In the genomic region with DNA sequence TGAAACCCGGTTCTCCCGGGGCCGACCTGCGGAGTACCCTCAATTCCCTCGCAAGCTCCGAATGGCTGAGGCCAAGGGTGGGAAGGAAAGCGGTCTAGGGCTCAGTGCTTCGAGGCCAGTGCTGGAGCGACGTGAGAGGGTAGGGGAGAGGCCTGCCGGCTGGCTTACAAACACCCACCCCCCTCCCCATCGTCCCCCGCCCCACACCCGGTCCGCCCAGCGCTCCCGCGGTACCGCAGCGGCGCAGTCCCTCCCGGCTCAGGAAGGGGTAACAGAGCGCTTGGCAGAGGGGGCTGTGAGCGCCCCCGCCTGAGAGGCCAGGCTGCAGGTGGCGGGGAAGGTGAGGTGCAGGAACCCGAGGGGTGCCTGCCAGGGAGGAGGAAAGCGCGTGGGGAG, we compare ENCODE assay signal across 8 mouse cellular contexts. TPM values are rescaled to one million over a fixed set of nuclear protein-coding genes. Genes with fewer than 3 reads are reported as not detected.
DNase-seq lines count a peak whose midpoint lies in the region; ATAC-seq and TF ChIP-seq lines count a peak whose summit lies in the region.

A gene (plus strand): TSS at position 287 of the 396 bp plus-strand sequence.

- DNase-seq in kidney, adult 2 months = no peak
- DNase-seq in kidney, adult 9 months = no peak
- peak; percentile 70 for DNase-seq in embryo, embryonic 10.5 days (ENCODE audit: low spot score)
- peak; percentile 59 for DNase-seq in neural tube, embryonic 11.5 days (ENCODE audit: low spot score)
- no peak for DNase-seq in urinary bladder, postnatal 25 days (ENCODE audit: low spot score)
- no peak for DNase-seq in right cerebral cortex, postnatal 10 days (ENCODE audit: low spot score in 2 of 2)

- no peak within 1 kb of the TSS for H3K9ac ChIP-seq in hindbrain, embryonic 16.5 days (ENCODE audit: low read depth, low read length)
- H3K9ac ChIP-seq in neural tube, embryonic 11.5 days (ENCODE audit: low read length) = peak within 1 kb of the TSS; percentile 10; the same call in 1 of the 2 replicates

- peak within 1 kb of the TSS; percentile 23; the same call in 1 of the 2 replicates for H3K4me3 ChIP-seq in kidney, adult 2 months (ENCODE audit: insufficient read depth, low read depth, low read length)
- peak within 1 kb of the TSS; percentile 26 for H3K4me3 ChIP-seq in hindbrain, embryonic 16.5 days (ENCODE audit: low read length)
- H3K4me3 ChIP-seq in neural tube, embryonic 11.5 days (ENCODE audit: low read depth, low read length) = peak within 1 kb of the TSS; percentile 26

- TF ChIP-seq CTCF in kidney, adult 2 months (conservative IDR thresholded peaks at IDR 0.05; ENCODE audit: insufficient read depth, insufficient read length, low read depth, low read length) = no peak

- no peak for TF ChIP-seq POLR2A in kidney, adult 2 months (IDR thresholded peaks at IDR 0.05; ENCODE audit: low read depth, low read length)

- 2% methylated on average over 29 of the region's 29 CpGs for WGBS in kidney, adult 2 months
- WGBS in hindbrain, embryonic 16.5 days = 0% methylated on average over 16 of the region's 29 CpGs
- 0% methylated on average over 26 of the region's 29 CpGs for WGBS in neural tube, embryonic 11.5 days

- H3K27ac ChIP-seq in kidney, adult 2 months (ENCODE audit: insufficient read depth, low read depth, low read length) = no peak within 1 kb of the TSS
- H3K27ac ChIP-seq in hindbrain, embryonic 16.5 days (ENCODE audit: low read depth, low read length) = no peak within 1 kb of the TSS
- no peak within 1 kb of the TSS for H3K27ac ChIP-seq in neural tube, embryonic 11.5 days (ENCODE audit: low read depth, low read length)

- H3K36me3 ChIP-seq in kidney, adult 2 months (ENCODE audit: control insufficient read depth, insufficient read depth, low read length) = no peaks in the 10 kb centered on the region
- H3K36me3 ChIP-seq in hindbrain, embryonic 16.5 days (ENCODE audit: control insufficient read depth, insufficient read depth, low read length) = no peaks in the 10 kb centered on the region
- H3K36me3 ChIP-seq in neural tube, embryonic 11.5 days (ENCODE audit: control insufficient read depth, insufficient read depth, low read length) = no peaks in the 10 kb centered on the region

- H3K9me3 ChIP-seq in hindbrain, embryonic 16.5 days (ENCODE audit: control insufficient read depth, low read length) = no peaks in the 10 kb centered on the region
- no peaks in the 10 kb centered on the region for H3K9me3 ChIP-seq in neural tube, embryonic 11.5 days (ENCODE audit: control insufficient read depth, low read length)

- peaks cover 3% of the 10 kb centered on the region; the same call in 1 of the 2 replicates for H3K4me1 ChIP-seq in kidney, adult 2 months (ENCODE audit: control insufficient read depth, insufficient read depth, low read length)
- peaks cover 15% of the 10 kb centered on the region for H3K4me1 ChIP-seq in hindbrain, embryonic 16.5 days (ENCODE audit: control insufficient read depth, insufficient read depth, low read depth, low read length)
- H3K4me1 ChIP-seq in neural tube, embryonic 11.5 days (ENCODE audit: control insufficient read depth, insufficient read depth, low read length) = peaks cover 11% of the 10 kb centered on the region

- H3K4me2 ChIP-seq in hindbrain, embryonic 16.5 days (ENCODE audit: low read length) = peak within 1 kb of the TSS; percentile 43
- H3K4me2 ChIP-seq in neural tube, embryonic 11.5 days (ENCODE audit: low read depth) = peak within 1 kb of the TSS; percentile 45

- H3K27me3 ChIP-seq in kidney, adult 2 months (replicated peaks; ENCODE audit: control insufficient read depth, insufficient read depth, low read length) = peaks cover 21% of the 10 kb centered on the region
- peaks cover 69% of the 10 kb centered on the region for H3K27me3 ChIP-seq in hindbrain, embryonic 16.5 days (replicated peaks; ENCODE audit: control insufficient read depth, insufficient read depth, low read length)
- peaks cover 100% of the 10 kb centered on the region for H3K27me3 ChIP-seq in neural tube, embryonic 11.5 days (ENCODE audit: control insufficient read depth, insufficient read depth, low read length)

- no peak for ATAC-seq in hindbrain, embryonic 16.5 days
- ATAC-seq in neural tube, embryonic 11.5 days (ENCODE audit: insufficient read depth, low FRiP score, low TSS enrichment) = no peak
- ATAC-seq in activated CD4-positive, CD25-positive, alpha-beta regulatory T cell, adult 4 months = no peak

RNA-seq across cellular contexts. Expression of the gene that starts here (rescaled TPM):
- polyA plus RNA-seq in kidney, adult 2 months (2012; rRNA removed) = not detected in 2 replicates
- polyA plus RNA-seq in hindbrain, embryonic 16.5 days (2015; fragmentation: Nextera tagmentation; extraction: Ambion mirVana) = 0.16 and 0.47 TPM in 2 replicates
- 2.1 and 2.4 TPM in 2 replicates for polyA plus RNA-seq in neural tube, embryonic 11.5 days (2014; fragmentation: Nextera tagmentation; extraction: Ambion mirVana)
- polyA plus RNA-seq in activated CD4-positive, CD25-positive, alpha-beta regulatory T cell, adult 4 months (2017; shearing (Covaris generic)) = not detected

Comparison
In these comparisons a context has a peak if more than half of its experiments do, and no peak if none do; other contexts are left out.
1. DNase-seq: peak in embryo, embryonic 10.5 days (single experiment) and neural tube, embryonic 11.5 days (single experiment); none in kidney, adult 2 months (single experiment), kidney, adult 9 months (single experiment), urinary bladder, postnatal 25 days (single experiment) and right cerebral cortex, postnatal 10 days (0 of 2).
2. Peak in every context shown above with its lines, with median percentiles within 50 percentile points of each other: H3K4me3 ChIP-seq.